Mouse (Mus musculus) kidney, postnatal 0 days (tissue): Measurements from ENCODE around the gene Spdye4b. TPM values are rescaled to one million over a fixed set of nuclear protein-coding genes. Genes with fewer than 3 reads are reported as not detected.
A peak's percentile ranks its signal among the peaks of the same experiment; 100 is the strongest.
"Not testable (repeated sequence)": the region's sequence is repeated elsewhere in the genome, so short reads cannot be mapped to it uniquely, and the experiment has no call there.

Experiments
- ATAC-seq: fragments of 200-750 bp; cut with Nextera tagmentation; replicated peaks from 2 replicates; pipeline ENCODE4 v1.8.0; 2017; ENCODE audit warnings: low read depth, moderate number of reproducible peaks, moderate TSS enrichment, moderate library complexity; ENCODE audit not compliant: low FRiP score
- DNase-seq: peaks from one replicate; pipeline ENCODE4 v3.0.0-alpha.2; 2016; ENCODE audit warnings: low spot score
- H3K27ac ChIP-seq: fragments of 300-500 bp; sonication (generic); 2 replicates; pipeline ENCODE4 v1.5.1; 2014; ENCODE audit warnings: mild to moderate bottlenecking
- H3K27me3 ChIP-seq: fragments of 300-500 bp; sonication (generic); 2 replicates; pipeline ENCODE4 v1.6.1; 2014; ENCODE audit warnings: low read length, mixed read lengths; ENCODE audit not compliant: insufficient read depth
- H3K36me3 ChIP-seq: fragments of 300-500 bp; sonication (generic); 2 replicates; pipeline ENCODE4 v1.6.1; 2014; ENCODE audit warnings: low read length, mixed read lengths; ENCODE audit not compliant: insufficient read depth
- H3K4me1 ChIP-seq: fragments of 300-500 bp; sonication (generic); replicated peaks from 2 replicates; pipeline ENCODE4 v1.6.1; 2014; ENCODE audit warnings: antibody characterized with exemption, low read length, mixed read lengths; ENCODE audit not compliant: insufficient read depth
- H3K4me2 ChIP-seq: fragments of 300-500 bp; sonication (generic); 2 replicates; pipeline ENCODE4 v1.6.1; 2014; ENCODE audit warnings: mild to moderate bottlenecking, low read length, moderate library complexity, mixed read lengths
- H3K4me3 ChIP-seq: fragments of 300-500 bp; sonication (generic); replicated peaks from 2 replicates; pipeline ENCODE4 v1.5.1; 2014; ENCODE audit warnings: low read depth, low read length
- H3K9ac ChIP-seq: fragments of 300-500 bp; sonication (generic); 2 replicates; pipeline ENCODE4 v1.6.1; 2014; ENCODE audit warnings: low read depth, low read length
- H3K9me3 ChIP-seq: fragments of 300-500 bp; sonication (generic); replicated peaks from 2 replicates; pipeline ENCODE4 v1.6.1; 2016; ENCODE audit warnings: low read length, inconsistent platforms, mixed read lengths
- CTCF ChIP-seq: IDR thresholded peaks from 2 replicates; pipeline ENCODE4 v1.5.1; 2016; ENCODE audit warnings: antibody characterized with exemption, low read depth, mild to moderate bottlenecking, moderate library complexity
- WGBS: fragments of 180-500 bp; shearing (Covaris S2); extraction: QIAGEN DNeasy Blood & Tissue Kit; methylation state at CpG from one replicate; pipeline ENCODE4 v1.1.7; 2014; 5-methylcytosine and 5-hydroxymethylcytosine counted together
- polyA plus RNA-seq: library from polyadenylated mRNA; unstranded; fragments of >200 nt; fragmentation: Nextera tagmentation; extraction: Ambion mirVana; gene quantifications from 2 replicates; pipeline ENCODE4 v1.2.1, GENCODE M21; 2015

The Spdye4b gene
- polyA plus RNA-seq, 1 experiment from 2014 or later = not detected

DNA sequence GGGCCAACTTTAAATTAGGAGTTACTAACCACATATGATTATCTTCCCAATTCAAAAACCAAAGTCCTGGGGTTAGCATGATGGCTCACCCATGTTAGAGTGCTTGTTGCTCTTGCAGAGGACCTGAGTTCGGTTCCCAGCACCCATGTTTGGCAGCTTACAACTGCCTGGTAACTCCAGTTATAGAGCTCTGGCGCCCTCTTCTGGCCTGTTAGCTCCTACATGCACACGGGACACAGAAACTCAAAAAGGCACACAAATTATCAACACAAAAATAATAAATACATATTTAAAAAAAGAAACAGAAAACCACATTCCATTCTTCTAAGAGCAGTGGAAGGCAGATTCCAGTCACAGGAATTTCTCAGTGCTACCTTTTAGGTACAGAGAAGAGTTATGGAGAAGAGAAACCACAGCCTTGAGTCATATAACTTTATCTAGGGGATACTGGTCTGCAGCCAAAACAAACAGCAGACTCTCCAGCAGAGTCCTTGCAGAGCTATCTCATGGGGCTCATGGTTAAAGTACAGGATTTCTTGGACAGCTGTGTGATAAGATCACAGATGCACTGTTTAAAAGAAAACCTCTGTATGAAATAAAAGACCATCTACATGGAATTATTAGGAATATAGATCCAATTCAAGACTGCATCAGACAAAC lies 3.1 kb upstream of the Spdye4b start:
- Histone ChIP-seq H3K4me3 (no peak overlapping the region), H3K9me3 (no peaks in the 10 kb centered on the region), H3K36me3 (peaks cover 48% of the 10 kb centered on the region), H3K9ac (no peak overlapping the region), H3K27ac (no peak overlapping the region), H3K4me2 (no peak overlapping the region), H3K27me3 (no peaks in the 10 kb centered on the region), H3K4me1 (no peaks in the 10 kb centered on the region)
- peak; percentile 26; the same call in 1 of the 2 replicates for TF ChIP-seq CTCF
- 92% methylated on average over 3 of the region's 3 CpGs for WGBS
- DNase-seq (no peak), ATAC-seq (no peak)

DNA sequence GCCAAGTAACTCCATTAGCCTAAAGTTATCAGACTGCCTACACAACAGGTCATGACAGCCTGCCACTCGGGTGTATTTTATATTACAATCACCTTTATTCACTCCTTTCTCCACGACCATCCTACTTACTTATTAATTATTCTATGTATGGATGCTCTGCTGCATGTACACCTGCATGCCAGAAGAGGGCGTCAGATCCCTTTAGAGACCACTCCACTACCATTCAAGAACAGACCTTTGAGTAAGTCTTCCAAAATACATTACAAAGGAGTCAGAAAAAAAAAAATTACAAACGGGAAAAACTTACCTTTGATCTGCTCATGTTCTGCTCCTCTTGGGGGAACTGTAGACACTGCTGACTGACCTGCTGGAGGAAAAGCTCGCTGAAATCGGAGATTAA lies 1.6 kb upstream of the Spdye4b start:
- peaks cover 33% of the 10 kb centered on the region for H3K36me3 ChIP-seq
- no peaks in the 10 kb centered on the region for H3K27me3 ChIP-seq
- WGBS = 30% methylated on average over 6 of the region's 6 CpGs
- H3K4me3 ChIP-seq = no peak overlapping the region
- H3K4me1 ChIP-seq = no peaks in the 10 kb centered on the region
- H3K4me2 ChIP-seq = peak overlapping the region; percentile 81
- no peak for ATAC-seq
- H3K27ac ChIP-seq = no peak overlapping the region
- TF ChIP-seq CTCF = peak; percentile 79
- no peaks in the 10 kb centered on the region for H3K9me3 ChIP-seq
- no peak overlapping the region for H3K9ac ChIP-seq
- peak; percentile 67 for DNase-seq

DNA sequence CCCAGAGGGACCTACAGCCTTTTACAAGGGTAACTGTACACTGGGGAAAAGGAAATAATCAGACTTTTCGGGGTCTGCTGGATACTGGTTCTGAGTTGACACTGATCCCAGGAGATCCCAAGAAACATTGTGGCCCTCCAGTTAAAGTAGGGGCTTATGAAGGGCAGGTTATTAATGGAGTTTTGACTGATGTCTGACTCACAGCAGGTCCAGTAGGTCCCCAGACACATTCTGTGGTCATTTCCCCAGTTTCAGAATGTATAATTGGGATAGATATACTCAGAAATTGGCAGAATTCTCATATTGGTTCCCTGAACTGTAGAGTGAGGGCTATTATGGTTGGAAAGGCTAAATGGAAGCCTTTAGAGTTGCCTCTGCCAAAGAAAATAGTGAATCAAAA lies 7.2 kb downstream of the Spdye4b start:
- no CpG with 5 or more reads among the region's 1 CpGs for WGBS
- H3K4me1 ChIP-seq, H3K27ac ChIP-seq, H3K27me3 ChIP-seq, ATAC-seq, H3K4me2 ChIP-seq, H3K9me3 ChIP-seq, DNase-seq, H3K36me3 ChIP-seq, H3K4me3 ChIP-seq, H3K9ac ChIP-seq: not testable (repeated sequence)

DNA sequence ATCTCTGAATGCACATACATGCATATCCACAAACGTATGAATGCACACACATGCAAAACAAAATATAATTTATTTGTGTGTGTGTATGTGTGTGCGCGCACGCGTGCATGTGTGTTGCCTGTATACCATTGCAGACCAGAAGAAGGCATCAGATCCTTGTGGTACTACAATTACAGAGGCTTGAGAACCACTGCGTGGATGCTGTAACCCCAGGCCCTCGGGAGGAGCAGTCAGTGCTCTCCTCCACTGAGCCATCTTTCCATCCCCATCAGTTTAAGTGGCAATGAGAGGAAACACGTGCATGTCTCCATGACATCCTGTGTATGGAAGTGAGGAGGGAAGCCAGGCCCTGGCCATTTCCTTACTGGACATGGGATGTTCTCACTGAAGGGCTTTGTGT lies 12.0 kb downstream of the Spdye4b start:
- H3K4me1 ChIP-seq = no peaks in the 10 kb centered on the region
- H3K9ac ChIP-seq = no peak overlapping the region
- WGBS = 89% methylated on average over 8 of the region's 8 CpGs
- no peaks in the 10 kb centered on the region for H3K36me3 ChIP-seq
- H3K4me3 ChIP-seq = no peak overlapping the region
- ATAC-seq (no peak), DNase-seq (no peak)
- no peaks in the 10 kb centered on the region for H3K27me3 ChIP-seq
- no peak for TF ChIP-seq CTCF
- H3K9me3 ChIP-seq = no peaks in the 10 kb centered on the region
- H3K27ac ChIP-seq = no peak overlapping the region
- no peak overlapping the region for H3K4me2 ChIP-seq

DNA sequence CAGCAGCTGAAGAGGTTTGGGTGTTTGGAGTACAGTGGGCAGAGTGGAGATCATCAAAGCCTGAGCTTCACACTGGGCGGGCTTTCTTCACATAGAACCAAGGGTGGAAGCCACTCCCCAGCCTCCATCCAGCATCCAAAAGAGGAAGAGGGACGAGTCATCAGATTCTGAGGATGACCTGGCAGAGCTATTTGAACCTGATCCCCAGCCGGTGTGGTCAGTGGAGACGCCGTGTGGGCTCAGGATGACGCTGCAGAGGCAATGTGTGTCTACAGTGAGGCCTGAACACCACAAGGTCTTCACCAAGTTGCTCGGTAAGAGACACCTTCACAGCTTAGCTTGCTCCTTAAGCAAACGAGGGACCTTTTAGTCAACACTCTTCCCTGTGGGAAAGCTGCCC lies 13.9 kb downstream of the Spdye4b start:
- DNase-seq, H3K27ac ChIP-seq: not testable (repeated sequence)
- WGBS = 61% methylated on average over 8 of the region's 8 CpGs

DNA sequence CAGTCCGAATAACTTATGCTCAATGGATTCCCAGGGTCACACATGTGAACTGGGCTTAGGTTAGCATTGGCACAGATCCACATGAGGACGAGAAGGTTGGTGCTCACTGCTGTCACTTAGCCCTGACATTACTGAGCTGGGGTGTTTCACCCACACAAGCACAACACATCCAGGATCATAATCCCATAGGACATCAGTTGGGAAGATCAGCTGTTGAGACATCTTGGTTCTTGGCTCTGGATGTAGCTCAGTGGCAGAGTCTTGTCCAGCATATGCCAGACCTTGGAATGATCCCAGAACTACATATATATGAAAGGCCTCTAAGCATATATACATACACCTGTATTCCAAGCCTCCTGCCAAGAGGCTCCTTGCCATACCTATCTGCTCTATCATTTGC lies 14.3 kb downstream of the Spdye4b start:
- 59% methylated on average over 2 of the region's 2 CpGs for WGBS

More for the DNA sequence above, 13.9 kb downstream of the Spdye4b start:
- H3K4me3 ChIP-seq, H3K4me1 ChIP-seq, H3K36me3 ChIP-seq, H3K27me3 ChIP-seq, H3K9me3 ChIP-seq, ATAC-seq, H3K9ac ChIP-seq, H3K4me2 ChIP-seq: not testable (repeated sequence)

DNA sequence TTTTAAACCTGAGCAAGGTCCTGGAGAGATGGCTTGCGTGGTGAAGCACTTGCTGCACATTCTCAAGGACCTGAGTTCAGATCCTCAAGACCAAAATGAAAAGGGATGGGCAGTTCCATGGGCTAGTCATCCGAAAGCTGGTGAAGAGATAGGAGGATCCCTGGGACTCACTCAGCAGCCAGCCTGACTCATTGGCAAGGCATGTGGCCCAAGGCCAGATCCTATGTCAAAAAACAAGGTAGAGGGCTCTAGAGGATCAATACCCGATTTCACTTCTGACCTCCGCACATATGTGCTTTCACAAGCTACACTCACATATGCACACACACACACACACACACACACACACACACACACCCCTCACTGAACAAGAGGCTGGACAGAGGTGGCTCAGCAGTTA lies 15.7 kb downstream of the Spdye4b start:
- Histone ChIP-seq H3K4me3 (no peak overlapping the region), H3K4me1 (no peaks in the 10 kb centered on the region), H3K27ac (no peak overlapping the region), H3K4me2 (no peak overlapping the region), H3K36me3 (no peaks in the 10 kb centered on the region), H3K9me3 (no peaks in the 10 kb centered on the region), H3K27me3 (no peaks in the 10 kb centered on the region), H3K9ac (no peak overlapping the region)
- TF ChIP-seq CTCF = no peak
- ATAC-seq (no peak), DNase-seq (no peak)
- 86% methylated on average over 4 of the region's 4 CpGs for WGBS

More for the DNA sequence above, 14.3 kb downstream of the Spdye4b start:
- Histone ChIP-seq H3K36me3 (no peaks in the 10 kb centered on the region), H3K4me3 (no peak overlapping the region), H3K4me1 (no peaks in the 10 kb centered on the region), H3K9me3 (no peaks in the 10 kb centered on the region), H3K27me3 (no peaks in the 10 kb centered on the region), H3K27ac (no peak overlapping the region), H3K9ac (no peak overlapping the region), H3K4me2 (no peak overlapping the region)
- no peak for DNase-seq
- no peak for ATAC-seq
- no peak for TF ChIP-seq CTCF
